Mouse (Mus musculus): ENCODE measurements around the gene Fam118b.

DNA sequence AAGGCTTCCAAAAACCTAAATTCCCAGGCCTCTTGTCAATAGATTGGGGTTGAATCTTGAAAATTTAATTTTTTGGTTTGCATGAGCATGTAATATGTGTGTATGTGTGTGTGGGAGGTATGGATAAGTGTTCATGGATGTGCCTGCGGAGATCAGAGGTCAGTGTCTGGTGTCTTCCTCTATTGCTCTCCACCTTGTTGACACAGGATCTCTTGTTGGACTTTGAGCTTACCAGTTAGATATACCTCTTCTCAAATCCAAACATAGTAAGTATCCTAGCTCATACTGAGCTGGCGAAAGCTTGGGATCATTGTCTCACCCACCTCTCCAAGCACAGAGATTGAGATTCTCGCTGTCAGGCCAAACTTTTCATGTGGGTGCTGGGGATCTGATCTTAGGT lies 22.8 kb upstream of the Fam118b start:
- no peak for TF ChIP-seq CTCF (conservative IDR thresholded peaks at IDR 0.05 in 1 of 2, IDR thresholded peaks at IDR 0.05 in 1 of 2; ENCODE audit: low read depth in 2 of 2, low read length in 2 of 2)
- no peak for TF ChIP-seq CHD1 (IDR thresholded peaks at IDR 0.05; ENCODE audit: low read depth, low read length)
- no peak for TF ChIP-seq POLR2A (IDR thresholded peaks at IDR 0.05; ENCODE audit: low read depth, low read length)
- TF ChIP-seq ELF1 (IDR thresholded peaks at IDR 0.05; ENCODE audit: low read depth, low read length): no peak
- no peak for TF ChIP-seq MAFK (IDR thresholded peaks at IDR 0.05; ENCODE audit: insufficient replicate concordance, low read length)
- TF ChIP-seq NELFE (IDR thresholded peaks at IDR 0.05; ENCODE audit: low read depth, low read length): no peak
- no peak for TF ChIP-seq JUN (IDR thresholded peaks at IDR 0.05; ENCODE audit: insufficient read depth, low read depth, low read length)
- TF ChIP-seq ZMIZ1 (IDR thresholded peaks at IDR 0.05; ENCODE audit: low read depth, low read length): no peak
- no peak for TF ChIP-seq HCFC1 (IDR thresholded peaks at IDR 0.05; ENCODE audit: low read depth, low read length)

Data from CH12.LX (cell line).